Mouse (Mus musculus) bone marrow, adult 2 months (tissue): Measurements from ENCODE around the gene Rbm20. TPM values are rescaled to one million over a fixed set of nuclear protein-coding genes. Genes with fewer than 3 reads are reported as not detected.
A peak's percentile ranks its signal among the peaks of the same experiment; 100 is the strongest.
"Not testable (repeated sequence)": the region's sequence is repeated elsewhere in the genome, so short reads cannot be mapped to it uniquely, and the experiment has no call there.

Source experiments
- H3K27ac ChIP-seq: fragments of 200-500 bp; 2 replicates; pipeline ENCODE4 v1.5.1; 2012; ENCODE audit warnings: low read depth, mild to moderate bottlenecking, control low read depth, inconsistent platforms, low read length; ENCODE audit not compliant: control insufficient read depth, poor library complexity, insufficient read depth
- H3K4me1 ChIP-seq: fragments of 200-500 bp; 2 replicates; pipeline ENCODE4 v1.6.1; 2011; ENCODE audit warnings: low read length; ENCODE audit not compliant: control insufficient read depth, insufficient read depth
- H3K4me3 ChIP-seq: fragments of 200-500 bp; replicated peaks from 2 replicates; pipeline ENCODE3; 2011; ENCODE audit warnings: mild to moderate bottlenecking, low read depth, low read length, control low read depth; ENCODE audit not compliant: control insufficient read depth
- CTCF ChIP-seq: fragments of 200-500 bp; IDR thresholded peaks from 2 replicates; pipeline ENCODE4 v1.5.1; 2011; ENCODE audit warnings: low read length, control low read depth; ENCODE audit not compliant: control insufficient read depth, insufficient read depth
- POLR2A ChIP-seq: fragments of 200-500 bp; IDR thresholded peaks from 2 replicates; pipeline ENCODE4 v1.6.1; 2011; ENCODE audit warnings: low read depth, mild to moderate bottlenecking, control low read depth, low read length, borderline replicate concordance; ENCODE audit not compliant: control insufficient read depth
- WGBS: fragments of 180-500 bp; shearing (Covaris S2); methylation state at CpG from one replicate; pipeline ENCODE4 v1.1.7; 2018; 5-methylcytosine and 5-hydroxymethylcytosine counted together
- polyA plus RNA-seq: library from polyadenylated mRNA; stranded (reverse); fragments of >200 nt; gene quantifications from 2 replicates; pipeline ENCODE4 v1.2.4, GENCODE M21; 2011; ENCODE audit warnings: low replicate concordance; ENCODE audit not compliant: missing spikeins, insufficient read depth, insufficient read length

Gene Rbm20
- polyA plus RNA-seq, 1 experiment = not detected

DNA sequence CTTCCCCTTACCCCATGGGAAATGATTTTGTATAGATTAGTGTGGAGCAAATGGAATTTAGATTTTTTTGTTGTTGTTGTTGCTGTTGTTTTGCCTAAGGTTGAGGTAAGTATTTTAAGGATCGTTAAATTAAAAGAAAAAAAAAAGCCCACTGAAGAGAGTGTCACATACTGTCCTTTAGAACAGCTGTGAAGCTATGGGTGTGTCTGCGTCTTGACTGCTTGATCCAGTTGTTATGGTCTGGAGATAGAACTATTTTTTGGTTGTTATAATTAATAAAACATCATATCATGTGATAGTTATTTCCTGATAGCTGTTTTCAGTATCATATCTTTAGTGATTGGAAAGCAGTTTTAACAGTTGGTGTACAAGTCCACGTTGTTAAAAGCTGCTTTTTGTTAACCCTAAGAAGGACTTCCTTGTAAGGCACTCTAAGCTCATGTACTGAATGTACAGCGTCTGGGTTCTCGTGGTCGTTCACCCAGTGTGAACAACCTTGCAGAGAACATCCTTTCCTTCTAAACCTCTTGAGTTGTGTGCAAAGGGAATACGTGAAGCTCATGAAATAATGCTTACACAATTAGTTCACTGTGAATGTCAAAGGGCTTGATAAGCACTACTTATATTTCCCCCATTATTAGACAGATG lies 227.9 kb downstream of the Rbm20 start:
- TF ChIP-seq POLR2A = no peak
- TF ChIP-seq CTCF = no peak
- Histone ChIP-seq H3K27ac (no peak overlapping the region), H3K4me3 (no peak overlapping the region), H3K4me1 (peaks cover 12% of the 10 kb centered on the region)
- 5% methylated on average over 7 of the region's 7 CpGs for WGBS

DNA sequence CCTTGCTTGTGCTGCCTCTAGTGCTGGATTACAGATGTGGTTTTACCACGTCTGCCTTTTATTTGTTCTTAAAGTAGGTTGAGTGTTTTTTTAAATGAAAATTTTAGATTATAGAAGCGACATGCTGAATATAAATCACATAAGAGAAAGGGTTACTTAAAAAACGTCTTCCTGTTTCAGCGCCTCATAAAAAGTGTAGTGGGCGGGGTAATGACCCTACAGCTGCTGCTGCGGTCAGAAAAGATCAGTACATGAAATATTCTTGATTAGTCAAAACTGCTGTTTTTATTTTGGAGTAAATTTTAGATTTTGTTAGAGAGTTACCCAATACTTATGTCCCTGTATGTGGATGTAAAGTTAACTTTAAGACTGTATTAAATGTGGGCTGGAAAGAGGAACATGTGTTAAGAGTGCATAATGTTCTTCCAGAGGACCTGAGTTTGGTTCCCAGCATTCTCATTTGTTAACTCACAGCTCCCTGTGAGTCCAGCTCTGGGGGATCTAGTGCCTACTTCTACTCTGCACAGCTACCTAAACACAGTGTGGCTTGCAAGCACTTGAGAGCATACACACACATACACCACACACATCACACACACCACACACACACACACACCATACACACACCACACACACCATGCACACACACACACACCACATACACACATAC lies 229.1 kb downstream of the Rbm20 start:
- TF ChIP-seq CTCF (no peak), POLR2A (no peak)
- H3K4me1 ChIP-seq = peaks cover 12% of the 10 kb centered on the region
- peak overlapping the region; percentile 49 for H3K4me3 ChIP-seq
- under 1% methylated on average over 6 of the region's 6 CpGs for WGBS
- peak overlapping the region; percentile 35; the same call in 1 of the 2 replicates for H3K27ac ChIP-seq

DNA sequence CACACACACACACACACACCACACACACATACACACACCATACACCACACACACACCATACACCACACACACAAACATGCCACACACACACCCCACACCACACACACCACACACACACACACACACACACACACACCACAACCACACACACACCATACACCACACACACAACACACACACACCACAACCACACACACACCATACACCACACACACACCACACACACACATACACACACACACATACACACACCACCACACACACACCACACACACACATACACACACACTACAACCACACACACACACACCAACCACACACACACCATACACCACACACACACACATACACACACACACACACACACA lies 229.6 kb downstream of the Rbm20 start:
- H3K4me1 ChIP-seq = peaks cover 12% of the 10 kb centered on the region
- not testable (repeated sequence) for H3K4me3 ChIP-seq, H3K27ac ChIP-seq

DNA sequence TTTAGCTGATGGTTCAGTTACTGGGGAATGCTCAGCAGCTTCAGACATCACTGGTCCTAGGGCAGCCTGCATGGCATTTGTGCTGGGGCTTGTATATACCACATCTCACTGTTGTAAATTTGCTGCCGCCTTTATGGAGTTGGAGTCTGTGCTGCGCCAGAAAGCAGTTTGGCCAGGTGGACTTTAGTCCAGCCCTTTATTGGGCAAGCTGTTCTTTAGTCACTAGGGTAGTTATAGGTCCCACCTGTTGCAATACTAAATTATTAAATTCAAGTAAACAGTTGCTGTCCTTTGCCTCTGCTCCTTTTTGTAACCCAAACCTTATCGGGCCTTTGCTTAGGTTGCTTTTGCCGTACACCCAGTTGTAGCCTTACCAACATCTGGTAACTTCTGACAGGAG lies 237.8 kb downstream of the Rbm20 start:
- no peak overlapping the region for H3K4me3 ChIP-seq
- 95% methylated on average over 4 of the region's 4 CpGs for WGBS
- H3K27ac ChIP-seq = no peak overlapping the region
- H3K4me1 ChIP-seq = no peaks in the 10 kb centered on the region
- TF ChIP-seq POLR2A = no peak
- no peak for TF ChIP-seq CTCF

Other genes starting within 250 kb of the Rbm20 start
- 4.4 and 9.7 TPM in 2 replicates for gene Dusp5, start 148.2 kb upstream of the Rbm20 start, polyA plus RNA-seq
- gene Nutf2-ps1, start 88.2 kb upstream of the Rbm20 start, polyA plus RNA-seq = 19.2 and 23.5 TPM in 2 replicates
- 41.5 and 52.3 TPM in 2 replicates for gene Smc3, start 76.9 kb upstream of the Rbm20 start, polyA plus RNA-seq
- 47.8 and 49.6 TPM in 2 replicates for gene Pdcd4, start 214.9 kb downstream of the Rbm20 start, polyA plus RNA-seq